Mouse (Mus musculus): ENCODE measurements at regions not wholly inside any gene's neighbourhood (a gene's known extent, or its start where the extent isn't known, plus 50 kb on each side); places are given as distances from the start of the nearest gene placed in this dataset.

GRCm38 (mm10) chr7:82921722-82922121 lies 54.6 kb downstream of the Mex3b start:
- no peak for DNase-seq (ENCODE audit: low read depth)

- DNase-seq (ENCODE audit: low read depth): no peak
These were observed 56.3 kb downstream of the Mex3b start for GRCm38 (mm10) chr7:82923220-82924071.

- no peak for DNase-seq (ENCODE audit: low read depth)
These were observed 57.0 kb downstream of the Mex3b start for GRCm38 (mm10) chr7:82924092-82924491.

GRCm38 (mm10) chr7:82938311-82938710 lies 71.2 kb downstream of the Mex3b start:
- DNase-seq (ENCODE audit: low read depth): no peak

GRCm38 (mm10) chr7:82939536-82939935 lies 72.4 kb downstream of the Mex3b start:
- DNase-seq (ENCODE audit: low read depth): no peak

- no peak for DNase-seq (ENCODE audit: low read depth)
These were observed 76.2 kb downstream of the Mex3b start for GRCm38 (mm10) chr7:82943376-82943775.

GRCm38 (mm10) chr7:82943797-82944196 lies 76.7 kb downstream of the Mex3b start:
- DNase-seq (ENCODE audit: low read depth): no peak

- no peak for DNase-seq (ENCODE audit: low read depth)
These were observed 82.2 kb downstream of the Mex3b start for GRCm38 (mm10) chr7:82949372-82949771.

- DNase-seq (ENCODE audit: low read depth): no peak
These were observed 90.3 kb downstream of the Mex3b start for GRCm38 (mm10) chr7:82957208-82957977.

GRCm38 (mm10) chr7:82970599-82970998 lies 103.5 kb downstream of the Mex3b start:
- DNase-seq (ENCODE audit: low read depth): no peak

- DNase-seq (ENCODE audit: low read depth): no peak
These were observed 104.1 kb downstream of the Mex3b start for GRCm38 (mm10) chr7:82971244-82971643.

GRCm38 (mm10) chr7:82972214-82973006 lies 105.3 kb downstream of the Mex3b start:
- no peak for DNase-seq (ENCODE audit: low read depth)

GRCm38 (mm10) chr7:82990708-82991107 lies 123.6 kb downstream of the Mex3b start:
- DNase-seq (ENCODE audit: low read depth): no peak

GRCm38 (mm10) chr7:82993136-82993535 lies 126.0 kb downstream of the Mex3b start:
- no peak for DNase-seq (ENCODE audit: low read depth)

- no peak for DNase-seq (ENCODE audit: low read depth)
These were observed 131.7 kb downstream of the Mex3b start for GRCm38 (mm10) chr7:82998848-82999247.

GRCm38 (mm10) chr7:83007540-83007939 lies 140.4 kb downstream of the Mex3b start:
- no peak for DNase-seq (ENCODE audit: low read depth)

- DNase-seq (ENCODE audit: low read depth): no peak
These were observed 145.0 kb downstream of the Mex3b start for GRCm38 (mm10) chr7:83012145-83012544.

- no peak for DNase-seq (ENCODE audit: low read depth)
These were observed 147.9 kb downstream of the Mex3b start for GRCm38 (mm10) chr7:83014725-83015690.

GRCm38 (mm10) chr7:83015756-83016155 lies 148.6 kb downstream of the Mex3b start:
- DNase-seq (ENCODE audit: low read depth): no peak

GRCm38 (mm10) chr7:83016566-83016965 lies 149.4 kb downstream of the Mex3b start:
- no peak for DNase-seq (ENCODE audit: low read depth)

GRCm38 (mm10) chr7:83020584-83020983 lies 153.5 kb downstream of the Mex3b start:
- DNase-seq (ENCODE audit: low read depth): no peak

Measured in c-Kit-positive CD71-positive TER-119-negative erythroid progenitor cells, embryonic 14.5 days (primary cell).